17 mouse cellular contexts compared by ENCODE assay signal in the genomic region with DNA sequence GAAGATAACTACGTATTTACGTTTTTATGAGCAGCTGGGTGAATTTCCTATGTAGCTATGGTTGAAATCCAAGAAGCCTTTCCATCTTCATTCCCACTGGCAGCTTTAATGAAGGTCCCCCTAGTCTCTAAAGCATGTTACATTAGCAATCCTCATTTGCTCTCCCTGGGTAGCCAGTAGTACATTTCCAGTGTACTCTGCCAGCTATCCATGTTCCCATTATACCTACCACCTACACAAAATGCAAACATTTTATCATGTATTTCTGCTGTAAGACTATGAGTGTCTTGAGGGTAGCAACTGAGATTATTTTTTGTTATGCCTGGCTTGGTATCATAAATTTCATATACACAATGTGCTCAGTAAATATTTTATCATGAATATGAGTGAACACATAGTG.
"Had no signal": no experiment of that assay in that cellular context is flagged by ENCODE, and none has a peak within 500 bp of the region (broad histone marks: within the 10 kb centered on the region; RNA-seq: fewer than 3 reads in every experiment).

No protein-coding gene starts in this region.

- DNase-seq: liver, postnatal 0 days; lung, adult 2 months; lung, postnatal 14 days; lung, postnatal 36 days; right cerebral cortex, postnatal 14 days; thymus, adult 18-20 months; thymus, postnatal 14 days; thymus, postnatal 36 days had no signal

- H3K4me3 ChIP-seq: lung, embryonic 15.5 days; megakaryocyte, embryonic 14.5 days; midbrain, embryonic 13.5 days; midbrain, embryonic 15.5 days; neural tube, embryonic 12.5 days; stomach, embryonic 15.5 days had no signal

- ATAC-seq: liver, postnatal 0 days; lung, postnatal 0 days; midbrain, embryonic 13.5 days; midbrain, embryonic 15.5 days had no signal

- H3K27ac ChIP-seq: lung, embryonic 15.5 days; macrophage; midbrain, embryonic 13.5 days; midbrain, embryonic 15.5 days; neural tube, embryonic 12.5 days; stomach, embryonic 15.5 days; stomach, postnatal 0 days had no signal
